In the genomic region with DNA sequence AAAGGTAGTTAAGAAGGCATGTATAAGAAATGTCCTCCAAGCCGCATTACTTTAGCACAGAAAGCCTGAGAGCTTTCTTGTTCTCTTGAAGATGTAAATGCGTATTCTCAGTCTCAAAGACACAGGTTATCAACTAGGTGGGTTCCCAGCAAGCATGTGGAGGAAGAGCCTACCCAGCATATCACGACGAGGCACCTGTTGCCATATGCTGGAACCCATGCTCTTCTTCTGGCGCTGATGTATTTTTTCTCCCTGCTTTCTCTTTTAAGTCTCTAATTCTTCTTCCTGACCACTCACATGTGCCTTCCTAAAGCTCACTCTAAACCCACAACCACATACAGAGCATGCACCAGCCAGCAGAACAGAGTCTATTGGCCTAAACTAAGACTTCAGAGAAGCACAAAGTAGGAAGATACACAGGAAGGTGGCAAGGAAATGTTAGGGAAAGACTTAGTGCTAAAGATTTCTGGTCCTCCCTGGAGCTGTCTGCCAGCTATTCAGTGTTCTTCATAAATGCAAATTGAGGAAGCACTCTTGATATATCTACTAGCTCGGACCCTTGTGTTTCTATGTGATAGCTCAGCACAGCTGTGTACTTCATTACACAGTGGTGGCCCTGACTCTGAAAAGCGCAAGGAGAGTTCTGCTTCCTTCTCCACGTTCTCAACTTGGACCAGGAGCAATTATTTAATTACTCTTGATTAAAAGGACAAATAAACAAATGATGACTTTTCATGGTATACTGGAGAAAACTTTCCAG, we compare ENCODE assay signal across 26 mouse cellular contexts. TPM values are rescaled to one million over a fixed set of nuclear protein-coding genes. Genes with fewer than 3 reads are reported as not detected.
DNase-seq lines count a peak whose midpoint lies in the region; ATAC-seq and TF ChIP-seq lines count a peak whose summit lies in the region.
"Had no signal": no experiment of that assay in that cellular context is flagged by ENCODE, and none has a peak within 500 bp of the region (broad histone marks: within the 10 kb centered on the region; RNA-seq: fewer than 3 reads in every experiment).

No protein-coding gene starts in this region.

- peak; percentile 17 to 21; a peak in 2 of 4 replicates for ATAC-seq in hematopoietic stem cell, adult 5-6 weeks (replicated peaks in 1 of 2; ENCODE audit: insufficient read depth in 1 of 2, low FRiP score in 2 of 2, low TSS enrichment in 1 of 2, low read depth in 1 of 2, poor library complexity in 2 of 2, severe bottlenecking in 2 of 2)
- ATAC-seq in megakaryocyte progenitor cell, adult 5-6 weeks (replicated peaks; ENCODE audit: poor library complexity): peak; percentile 17; the same call in 1 of the 2 replicates
- ATAC-seq: forebrain, embryonic 13.5 days; intestine, postnatal 0 days; lung, postnatal 0 days had no signal

- peaks cover 33% of the 10 kb centered on the region for H3K79me2 ChIP-seq in CH12.LX (replicated peaks; ENCODE audit: control insufficient read depth, extremely low read depth, insufficient read depth, poor library complexity, severe bottlenecking)

- peak overlapping the region; percentile 91 for H3K27ac ChIP-seq in CH12.LX (ENCODE audit: insufficient read depth, low read depth)
- H3K27ac ChIP-seq: embryonic facial prominence, embryonic 13.5 days; forebrain, embryonic 13.5 days; hindbrain, embryonic 14.5 days; left cerebral cortex, adult 2 months; limb, embryonic 12.5 days; liver, embryonic 15.5 days had no signal

- TF ChIP-seq POLR2A in CH12.LX (IDR thresholded peaks at IDR 0.05; ENCODE audit: low read depth, low read length): no peak

- peak overlapping the region; percentile 31 for H3K9ac ChIP-seq in CH12.LX (ENCODE audit: insufficient read depth, low read depth)
- H3K9ac ChIP-seq: embryonic facial prominence, embryonic 13.5 days; forebrain, embryonic 13.5 days; hindbrain, embryonic 14.5 days; limb, embryonic 12.5 days; liver, embryonic 15.5 days had no signal

- DNase-seq in CH12.LX (ENCODE audit: extremely low read depth) (no peak), MEL-GATA-1-ER (ENCODE audit: extremely low read depth, low read depth) (peak; percentile 85)
- DNase-seq in urinary bladder, postnatal 10 days (ENCODE audit: low spot score): no peak
- no peak for DNase-seq in frontal cortex, postnatal 14 days (ENCODE audit: low spot score in 2 of 2)
- DNase-seq in gastrocnemius, postnatal 4 days (ENCODE audit: low spot score in 2 of 2): no peak
- DNase-seq: adrenal gland, postnatal 14 days; cerebellum, adult 11-12 months; cerebellum, adult 9-11 months; gastrocnemius, postnatal 14 days; heart, adult 18-20 months; heart, postnatal 4 days; kidney, adult 9 months; kidney, postnatal 10 days; midbrain, embryonic 14.5 days had no signal

- no peaks in the 10 kb centered on the region for H3K36me3 ChIP-seq in CH12.LX (replicated peaks in 1 of 2; ENCODE audit: control insufficient read depth in 1 of 2, insufficient read depth in 1 of 2, low read length in 1 of 2)
- H3K36me3 ChIP-seq: embryonic facial prominence, embryonic 13.5 days; G1E; limb, embryonic 12.5 days; liver, embryonic 15.5 days had no signal

- H3K4me2 ChIP-seq in CH12.LX (ENCODE audit: insufficient read depth, low read depth, poor library complexity, severe bottlenecking): peak overlapping the region; percentile 44
- H3K4me2 ChIP-seq: embryonic facial prominence, embryonic 13.5 days; forebrain, embryonic 13.5 days; heart, embryonic 11.5 days; hindbrain, embryonic 14.5 days; limb, embryonic 12.5 days; liver, embryonic 15.5 days had no signal

- dilution Hi-C loops in CH12.LX (cut with MboI; ENCODE audit: extremely low pct_ligation_motif_present, extremely low pct_unique_long_range_greater_than_20kb, low sequenced_read_pairs): no loop called here

- no peak for TF ChIP-seq CTCF in CH12.LX (conservative IDR thresholded peaks at IDR 0.05 in 1 of 2, IDR thresholded peaks at IDR 0.05 in 1 of 2; ENCODE audit: low read depth in 2 of 2, low read length in 2 of 2)

- no peaks in the 10 kb centered on the region for H3K9me3 ChIP-seq in CH12.LX (replicated peaks; ENCODE audit: low read length)
- H3K9me3 ChIP-seq: embryonic facial prominence, embryonic 13.5 days; forebrain, embryonic 13.5 days; limb, embryonic 12.5 days; liver, embryonic 15.5 days had no signal

- peaks cover 7 to 25% of the 10 kb centered on the region in 2 experiments for H3K4me1 ChIP-seq in CH12.LX (ENCODE audit: control insufficient read depth in 1 of 2, insufficient read depth in 2 of 2)
- H3K4me1 ChIP-seq: forebrain, embryonic 13.5 days; limb, embryonic 12.5 days had no signal

- no peak for TF ChIP-seq EP300 in CH12.LX (IDR thresholded peaks at IDR 0.05; ENCODE audit: low read length)

- H3K27me3 ChIP-seq in CH12.LX (replicated peaks): no peaks in the 10 kb centered on the region
- H3K27me3 ChIP-seq: embryonic facial prominence, embryonic 13.5 days; forebrain, embryonic 13.5 days; limb, embryonic 12.5 days; liver, embryonic 15.5 days had no signal

- TF ChIP-seq RAD21 in CH12.LX (IDR thresholded peaks at IDR 0.05; ENCODE audit: low read depth, low read length): no peak

- in situ Hi-C loops in CH12.LX (cut with MboI; ENCODE audit: low pct_ligation_motif_present, low pct_unique_long_range_greater_than_20kb, low sequenced_read_pairs): no loop called here

- H3K4me3 ChIP-seq in CH12.LX (replicated peaks in 1 of 3; ENCODE audit: low read depth in 2 of 3, low read length in 2 of 3, poor library complexity in 1 of 3): no peak overlapping the region
- H3K4me3 ChIP-seq: embryonic facial prominence, embryonic 13.5 days; forebrain, embryonic 13.5 days; left cerebral cortex, adult 2 months; limb, embryonic 12.5 days; liver, embryonic 15.5 days had no signal

TF ChIP-seq in CH12.LX, 34 proteins besides CTCF, POLR2A, EP300 and RAD21:
- TF ChIP-seq CHD2 (IDR thresholded peaks at IDR 0.05; ENCODE audit: low read length) (no peak), MEF2A (IDR thresholded peaks at IDR 0.05; ENCODE audit: borderline replicate concordance, low read depth, low read length) (no peak)

RNA-seq across cellular contexts. Expression of a gene that starts 12.8 kb away (rescaled TPM):
- total RNA-seq in CH12.LX (2012; rRNA removed): 13.8 and 15.6 TPM in 2 replicates
- total RNA-seq in CH12.LX (2014; rRNA removed): 3.2 and 5.0 TPM in 2 replicates
- polyA plus RNA-seq in CH12.LX (2012; ENCODE audit: insufficient read length, low read depth): 3.5 and 4.2 TPM in 2 replicates
- 77.1 and 193 TPM in 2 replicates for total RNA-seq in hematopoietic stem cell, adult 5-6 weeks (2017)
- 34.4 and 39.1 TPM in 2 replicates for total RNA-seq in megakaryocyte progenitor cell, adult 5-6 weeks (2015)
- total RNA-seq in megakaryocyte progenitor cell, adult 5-6 weeks (2017): 75.3 and 110 TPM in 2 replicates
- 1 to 10 TPM; 5.9 to 7.1 TPM for total RNA-seq in gastrocnemius, postnatal 4 days (2021)
- polyA plus RNA-seq: G1E had no signal
